Mouse (Mus musculus) gastrocnemius, postnatal 25 days (tissue): ENCODE results near the gene Olfr1084. TPM values are rescaled to one million over a fixed set of nuclear protein-coding genes. Genes with fewer than 3 reads are reported as not detected.
"Not testable (repeated sequence)": the region's sequence is repeated elsewhere in the genome, so short reads cannot be mapped to it uniquely, and the experiment has no call there.

ENCODE experiments used
- DNase-seq: peaks from one replicate; pipeline ENCODE4 v3.0.0; 2022
- long read RNA-seq, 2 experiments: library from polyadenylated mRNA; stranded (forward); transcript quantifications; one replicate each; pipeline ENCODE4 v2.0.0; 2021
- total RNA-seq, 2 experiments: library from RNA; stranded (reverse); gene quantifications; 1 replicate in 1 of 2; 2 replicates in 1 of 2; pipeline ENCODE4 v1.2.3; 2021

The Olfr1084 gene
- not detected for total RNA-seq
- long read RNA-seq, experiment 1, result 0 reads
- long read RNA-seq, experiment 2, result 0 reads

GRCm38 (mm10) chr2:86639625-86640024 is at the start of gene Olfr1084:
TSS of gene Olfr1084 (minus strand) at chr2:86639725.
- not testable (repeated sequence) for DNase-seq

- DNase-seq, result no peak
Measured at GRCm38 (mm10) chr2:86679992-86680391, 40.5 kb upstream of the Olfr1084 start, which contains the start of gene Olfr1086. TSS of gene Olfr1086 (minus strand) at chr2:86680092.

- no peak for DNase-seq
Measured at GRCm38 (mm10) chr2:86661919-86662318, 22.4 kb upstream of the Olfr1084 start, which contains the start of gene Olfr1085. TSS of gene Olfr1085 (minus strand) at chr2:86662019.

- DNase-seq, result not testable (repeated sequence)
Measured at GRCm38 (mm10) chr2:86598866-86599265, 40.7 kb downstream of the Olfr1084 start, which contains the start of gene Olfr1082. TSS of gene Olfr1082 (minus strand) at chr2:86598966.

Other genes with a start within 250 kb of the Olfr1084 start
- gene Olfr1061, start 225.7 kb downstream of the Olfr1084 start, total RNA-seq, result not detected
- not detected for gene Olfr1062, start 213.0 kb downstream of the Olfr1084 start, total RNA-seq
- gene Olfr1065, start 189.1 kb downstream of the Olfr1084 start, total RNA-seq, result not detected
- not detected for gene Olfr1066, start 183.5 kb downstream of the Olfr1084 start, total RNA-seq
- not detected for gene Olfr228, start 152.3 kb downstream of the Olfr1084 start, total RNA-seq
- gene Olfr1076, start 131.3 kb downstream of the Olfr1084 start, total RNA-seq, result not detected
- gene Olfr1079, start 97.2 kb downstream of the Olfr1084 start, total RNA-seq, result not detected
- not detected for gene Olfr1080, start 81.5 kb downstream of the Olfr1084 start, total RNA-seq
- not detected for gene Olfr1082, start 40.8 kb downstream of the Olfr1084 start, total RNA-seq
- gene Olfr1085, start 22.3 kb upstream of the Olfr1084 start, total RNA-seq, result not detected
- not detected for gene Olfr1086, start 40.4 kb upstream of the Olfr1084 start, total RNA-seq
- not detected for gene Olfr1087, start 58.7 kb upstream of the Olfr1084 start, total RNA-seq
- gene Olfr1089, start 94.0 kb upstream of the Olfr1084 start, total RNA-seq, result not detected
- not detected for gene Olfr1090, start 119.3 kb upstream of the Olfr1084 start, total RNA-seq
- gene Olfr1093, start 142.8 kb upstream of the Olfr1084 start, total RNA-seq, result not detected
- gene Olfr141, start 170.3 kb upstream of the Olfr1084 start, total RNA-seq, result not detected
- not detected for gene Olfr1094, start 184.9 kb upstream of the Olfr1084 start, total RNA-seq
- not detected for gene Olfr1095, start 212.0 kb upstream of the Olfr1084 start, total RNA-seq
- not detected for gene Gm13723, start 235.1 kb upstream of the Olfr1084 start, total RNA-seq